Mouse (Mus musculus) 3T3-L1 (cell line): ENCODE results near the gene Gm5580.
A peak's percentile ranks its signal among the peaks of the same experiment; 100 is the strongest.
"Not testable (repeated sequence)": the region's sequence is repeated elsewhere in the genome, so short reads cannot be mapped to it uniquely, and the experiment has no call there.

ENCODE experiments used
- DNase-seq: peaks from one replicate; pipeline ENCODE4 v3.0.0-alpha.2; 2015; ENCODE audit warnings: low read depth, low spot score

The Gm5580 gene

DNA sequence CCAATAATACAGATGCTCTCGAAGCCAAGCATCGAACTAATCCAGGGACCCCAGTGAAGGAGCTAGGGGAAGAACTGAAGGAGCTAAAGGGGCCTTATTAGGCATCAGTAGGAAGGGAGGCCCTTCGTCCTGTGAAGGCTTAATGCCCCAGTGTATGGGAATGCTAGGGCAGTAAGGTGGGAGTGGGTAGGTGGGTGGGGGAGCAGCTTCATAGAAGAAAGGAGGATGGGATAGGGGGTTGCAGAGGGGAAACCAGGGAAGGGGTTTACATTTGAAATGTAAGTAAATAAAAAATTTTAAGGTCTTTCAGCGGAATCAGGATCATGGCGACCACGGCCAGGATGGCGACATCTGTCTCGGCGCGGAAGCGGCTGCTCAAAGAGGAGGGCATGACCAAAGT is at the start of gene Gm5580:
Gm5580 (plus strand) TSS at position 301 of the 400 bp plus-strand sequence.
- not testable (repeated sequence) for DNase-seq

DNA sequence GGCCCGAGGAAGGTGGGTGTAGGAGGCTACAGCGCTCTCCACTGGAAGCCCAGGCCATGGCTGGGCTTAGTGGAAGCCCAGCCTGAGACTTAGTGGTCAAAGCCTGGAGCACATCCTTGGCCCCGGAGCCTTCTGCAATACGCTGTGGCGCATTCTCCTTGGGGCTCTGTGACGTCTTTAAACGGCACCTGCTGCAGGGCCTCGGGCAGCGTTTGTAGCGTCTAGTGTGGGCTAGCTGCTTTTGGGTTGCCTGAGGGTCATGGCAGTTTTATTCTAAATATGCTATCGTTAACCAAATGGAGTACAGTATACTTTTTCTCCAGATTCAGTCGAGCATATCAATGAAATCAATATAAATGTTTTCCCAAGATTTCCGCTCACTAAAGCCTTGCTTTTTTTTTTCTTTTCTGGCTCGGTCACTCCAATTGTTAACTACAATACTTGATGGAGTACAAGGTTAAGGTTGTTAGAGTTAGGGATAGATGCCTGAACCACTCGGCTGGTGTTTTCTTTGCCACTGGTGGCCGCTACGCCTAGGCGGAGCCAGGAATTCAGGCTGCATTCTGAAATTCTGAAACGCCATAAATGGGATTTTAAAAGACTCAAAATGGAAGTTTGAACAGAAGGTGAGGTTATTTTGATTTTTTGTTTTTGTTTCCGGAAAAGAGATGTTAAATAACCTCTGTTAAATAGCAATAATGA is 44.5 kb upstream of the Gm5580 start, which contains the start of gene Olfr212:
Olfr212 (plus strand) TSS at position 215 of the 702 bp plus-strand sequence.
- DNase-seq = not testable (repeated sequence)

DNA sequence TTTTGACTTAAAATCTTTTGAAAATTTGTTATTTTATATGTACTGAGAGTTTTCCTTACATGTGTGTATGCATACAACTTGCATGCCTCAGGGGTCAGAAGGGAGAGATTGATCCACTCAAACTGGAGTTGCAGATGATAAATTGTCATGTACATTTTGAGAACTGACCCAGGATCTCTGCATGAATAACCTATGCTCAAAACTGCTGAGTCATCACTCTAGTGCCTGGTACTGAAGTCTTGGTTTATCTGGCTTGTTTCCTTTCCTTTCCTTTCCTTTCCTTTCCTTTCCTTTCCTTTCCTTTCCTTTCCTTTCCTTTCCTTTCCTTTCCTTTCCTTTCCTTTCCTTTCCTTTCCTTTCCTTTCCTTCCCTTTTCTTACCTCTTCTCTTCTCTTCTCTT is 36.1 kb upstream of the Gm5580 start:
- DNase-seq = no peak

- no peak for DNase-seq
Measured at GRCm38 (mm10) chr6:116538156-116538555, 12.8 kb upstream of the Gm5580 start, which contains the start of gene Olfr213. TSS of gene Olfr213 (plus strand) at chr6:116538456.

GRCm38 (mm10) chr6:116542500-116542899 is 8.4 kb upstream of the Gm5580 start:
- no peak for DNase-seq

- no peak for DNase-seq
Measured at GRCm38 (mm10) chr6:116553935-116554334, 3.0 kb downstream of the Gm5580 start, which contains the start of gene Olfr214. TSS of gene Olfr214 (plus strand) at chr6:116554235.

GRCm38 (mm10) chr6:116554952-116555351 is 4.0 kb downstream of the Gm5580 start:
- DNase-seq = no peak

- DNase-seq = peak; percentile 71
Measured at GRCm38 (mm10) chr6:116569834-116570233, 18.9 kb downstream of the Gm5580 start.

DNA sequence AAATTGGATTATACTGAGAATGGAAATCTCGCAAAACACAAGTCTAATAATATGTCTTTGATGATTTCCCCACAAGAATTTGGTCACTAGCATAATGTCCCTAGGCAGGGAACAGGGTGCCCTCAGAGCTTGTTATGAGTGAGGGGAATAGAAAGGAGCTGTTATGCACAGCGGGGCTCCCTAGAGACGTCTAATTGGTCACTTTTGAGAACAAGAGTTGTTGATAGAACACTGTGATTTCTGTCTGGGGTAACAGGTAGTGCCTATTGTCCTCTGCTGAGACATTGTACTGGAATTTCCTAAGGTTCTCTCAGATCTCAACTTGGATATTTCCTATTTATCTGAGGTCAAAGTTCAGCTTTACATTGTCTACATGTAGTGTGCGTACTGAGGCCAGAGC is 33.2 kb downstream of the Gm5580 start, which contains the start of gene Olfr215:
Olfr215 (minus strand) TSS at position 101 of the 400 bp plus-strand sequence.
- DNase-seq = no peak

GRCm38 (mm10) chr6:116600969-116601368 is 50.0 kb downstream of the Gm5580 start:
- DNase-seq = not testable (repeated sequence)
